Mouse (Mus musculus) midbrain, embryonic 13.5 days (tissue): Measurements from ENCODE around the gene Dnaja3. TPM values are rescaled to one million over a fixed set of nuclear protein-coding genes. Genes with fewer than 3 reads are reported as not detected.
A peak's percentile ranks its signal among the peaks of the same experiment; 100 is the strongest.

Experiments used
- ATAC-seq: fragments of 200-750 bp; cut with Nextera tagmentation; 2 replicates; pipeline ENCODE4 v1.8.0; 2017; ENCODE audit warnings: mild to moderate bottlenecking, moderate TSS enrichment, moderate library complexity
- H3K27ac ChIP-seq: fragments of 300-500 bp; sonication (generic); 2 replicates; pipeline ENCODE4 v1.5.1; 2015; ENCODE audit warnings: inconsistent platforms, mild to moderate bottlenecking, moderate library complexity
- H3K27me3 ChIP-seq: fragments of 300-500 bp; sonication (generic); 2 replicates; pipeline ENCODE4 v1.6.1; 2015; ENCODE audit warnings: mild to moderate bottlenecking, inconsistent platforms
- H3K36me3 ChIP-seq: fragments of 300-500 bp; sonication (generic); 2 replicates; pipeline ENCODE4 v1.6.1; 2015; ENCODE audit warnings: mild to moderate bottlenecking, inconsistent platforms
- H3K4me1 ChIP-seq: fragments of 300-500 bp; sonication (generic); replicated peaks from 2 replicates; pipeline ENCODE4 v1.6.1; 2015; ENCODE audit warnings: inconsistent platforms
- H3K4me2 ChIP-seq: fragments of 300-500 bp; sonication (generic); replicated peaks from 2 replicates; pipeline ENCODE4 v1.6.1; 2015; ENCODE audit warnings: moderate library complexity, mild to moderate bottlenecking, inconsistent platforms
- H3K4me3 ChIP-seq: fragments of 300-500 bp; sonication (generic); replicated peaks from 2 replicates; pipeline ENCODE4 v1.5.1; 2015; ENCODE audit warnings: mild to moderate bottlenecking, inconsistent platforms
- H3K9ac ChIP-seq: fragments of 300-500 bp; sonication (generic); replicated peaks from 2 replicates; pipeline ENCODE4 v1.6.1; 2015; ENCODE audit warnings: mild to moderate bottlenecking, inconsistent platforms
- H3K9me3 ChIP-seq: fragments of 300-500 bp; sonication (generic); 2 replicates; pipeline ENCODE4 v1.6.1; 2016; ENCODE audit warnings: mild to moderate bottlenecking, inconsistent platforms
- WGBS: fragments of 180-500 bp; shearing (Covaris S2); methylation state at CpG from one replicate; pipeline ENCODE4 v1.1.7; 2015; 5-methylcytosine and 5-hydroxymethylcytosine counted together
- polyA plus RNA-seq: library from polyadenylated mRNA; unstranded; fragments of >200 nt; fragmentation: Nextera tagmentation; extraction: Ambion mirVana; gene quantifications from 2 replicates; pipeline ENCODE4 v1.2.1, GENCODE M21; 2015

Gene Dnaja3
- polyA plus RNA-seq, 1 experiment from 2014 or later, result 54.3 TPM

DNA sequence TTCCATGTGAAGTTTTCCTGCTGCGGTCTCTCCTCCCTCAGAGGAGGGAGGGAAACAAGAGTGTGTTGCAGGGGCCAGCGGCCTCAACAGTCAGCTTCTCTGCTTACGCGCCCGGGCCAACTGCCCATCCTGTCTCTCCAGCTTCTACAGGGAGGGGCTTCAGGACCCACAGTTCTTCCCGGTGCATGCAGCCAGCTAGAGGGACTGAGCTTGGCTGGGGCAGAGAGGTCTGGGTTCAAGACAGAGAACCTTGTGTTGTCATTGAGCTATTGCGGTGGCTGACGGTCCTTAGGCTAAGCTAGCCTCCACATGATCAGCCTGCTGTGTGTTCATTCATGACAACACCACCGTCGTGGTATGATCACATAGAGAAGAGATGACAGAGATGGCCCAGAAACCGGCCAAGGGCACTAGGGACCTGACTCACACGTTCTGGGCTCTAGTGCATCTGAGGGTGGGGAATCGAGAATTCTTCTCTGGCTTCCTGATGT lies 7.9 kb downstream of the Dnaja3 start:
- WGBS, result 82% methylated on average over 13 of the region's 13 CpGs
- H3K27me3 ChIP-seq, result no peaks in the 10 kb centered on the region
- no peak for ATAC-seq

GRCm38 (mm10) chr16:4648416-4649023 lies 8.7 kb downstream of the Dnaja3 start:
- H3K9me3 ChIP-seq, result no peaks in the 10 kb centered on the region
- H3K27me3 ChIP-seq, result no peaks in the 10 kb centered on the region
- no peak overlapping the region for H3K9ac ChIP-seq
- no peak for ATAC-seq
- no peak overlapping the region for H3K27ac ChIP-seq
- peaks cover 48% of the 10 kb centered on the region for H3K36me3 ChIP-seq
- H3K4me1 ChIP-seq, result peaks cover 12% of the 10 kb centered on the region
- H3K4me2 ChIP-seq, result no peak overlapping the region
- no peak overlapping the region for H3K4me3 ChIP-seq
- WGBS, result 80% methylated on average over 28 of the region's 28 CpGs

More for the DNA sequence above, 7.9 kb downstream of the Dnaja3 start:
- Histone ChIP-seq H3K4me2 (no peak overlapping the region), H3K36me3 (peaks cover 41% of the 10 kb centered on the region), H3K4me3 (no peak overlapping the region), H3K9ac (no peak overlapping the region), H3K9me3 (no peaks in the 10 kb centered on the region), H3K27ac (no peak overlapping the region), H3K4me1 (peaks cover 20% of the 10 kb centered on the region)

- Histone ChIP-seq H3K27ac (no peak overlapping the region), H3K9me3 (no peaks in the 10 kb centered on the region), H3K4me1 (peaks cover 5% of the 10 kb centered on the region), H3K27me3 (no peaks in the 10 kb centered on the region), H3K9ac (no peak overlapping the region), H3K4me2 (no peak overlapping the region), H3K36me3 (peaks cover 43% of the 10 kb centered on the region), H3K4me3 (no peak overlapping the region)
- ATAC-seq, result no peak
- 89% methylated on average over 5 of the region's 5 CpGs for WGBS
These were observed 9.4 kb downstream of the Dnaja3 start for GRCm38 (mm10) chr16:4649211-4649610.

DNA sequence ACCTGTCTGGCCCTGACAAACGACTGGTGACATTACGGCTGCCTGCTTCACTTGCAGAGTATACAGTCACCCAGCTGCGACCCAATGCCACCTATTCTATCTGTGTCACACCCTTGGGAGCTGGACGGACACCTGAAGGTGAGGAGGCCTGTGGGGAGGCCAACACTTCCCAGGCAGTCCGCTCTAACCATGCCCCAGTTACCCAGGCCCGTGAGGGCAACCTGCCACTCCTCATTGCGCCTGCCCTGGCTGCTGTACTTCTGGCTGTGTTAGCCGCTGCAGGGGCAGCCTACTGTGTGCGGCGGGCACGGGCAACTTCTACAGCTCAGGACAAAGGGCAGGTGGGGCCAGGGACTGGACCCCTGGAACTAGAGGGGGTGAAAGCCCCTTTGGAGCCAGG lies 9.9 kb downstream of the Dnaja3 start:
- no peak overlapping the region for H3K9ac ChIP-seq
- peaks cover under 1% of the 10 kb centered on the region; the same call in 1 of the 2 replicates for H3K4me1 ChIP-seq
- H3K27me3 ChIP-seq, result no peaks in the 10 kb centered on the region
- H3K36me3 ChIP-seq, result peaks cover 45% of the 10 kb centered on the region
- no peak overlapping the region for H3K4me3 ChIP-seq
- H3K9me3 ChIP-seq, result no peaks in the 10 kb centered on the region
- H3K27ac ChIP-seq, result no peak overlapping the region
- WGBS, result 90% methylated on average over 11 of the region's 11 CpGs
- no peak overlapping the region for H3K4me2 ChIP-seq
- no peak for ATAC-seq

- Histone ChIP-seq H3K9me3 (no peaks in the 10 kb centered on the region), H3K9ac (no peak overlapping the region), H3K4me2 (no peak overlapping the region), H3K4me3 (no peak overlapping the region), H3K27ac (no peak overlapping the region), H3K4me1 (peaks cover 5% of the 10 kb centered on the region), H3K27me3 (no peaks in the 10 kb centered on the region), H3K36me3 (peaks cover 50% of the 10 kb centered on the region)
- 94% methylated on average over 3 of the region's 3 CpGs for WGBS
- no peak for ATAC-seq
These were observed 10.4 kb downstream of the Dnaja3 start for GRCm38 (mm10) chr16:4650161-4650560.

DNA sequence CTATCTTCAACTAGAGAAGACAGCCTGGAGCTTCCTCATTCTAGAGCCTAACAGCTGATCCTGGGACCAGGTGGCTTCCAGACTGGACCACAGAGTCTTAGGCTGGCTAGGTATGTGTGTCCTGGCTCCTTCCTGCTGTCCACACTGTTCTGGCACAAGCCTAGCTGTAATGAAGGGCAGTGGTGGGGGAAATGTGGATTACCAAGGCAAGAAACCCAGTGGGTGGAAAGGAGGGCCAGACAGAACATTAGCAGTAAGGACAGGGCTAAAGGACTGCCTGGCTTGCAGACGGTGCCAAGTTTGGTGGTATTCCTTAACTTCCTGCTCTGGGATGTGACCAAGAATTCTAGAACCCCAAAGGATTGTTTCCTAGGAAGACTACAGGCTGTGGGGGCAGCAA lies 11.3 kb downstream of the Dnaja3 start:
- H3K27me3 ChIP-seq, result no peaks in the 10 kb centered on the region
- H3K27ac ChIP-seq, result no peak overlapping the region
- no peak for ATAC-seq
- WGBS, result 88% methylated on average over 1 of the region's 1 CpGs
- no peak overlapping the region for H3K4me2 ChIP-seq
- H3K4me1 ChIP-seq, result peaks cover 15% of the 10 kb centered on the region
- H3K9ac ChIP-seq, result no peak overlapping the region
- no peak overlapping the region for H3K4me3 ChIP-seq
- peaks cover 53% of the 10 kb centered on the region for H3K36me3 ChIP-seq
- H3K9me3 ChIP-seq, result no peaks in the 10 kb centered on the region

- Histone ChIP-seq H3K4me2 (no peak overlapping the region), H3K27ac (no peak overlapping the region), H3K9me3 (no peaks in the 10 kb centered on the region), H3K36me3 (peaks cover 53% of the 10 kb centered on the region), H3K9ac (no peak overlapping the region; the same call in 1 of the 2 replicates), H3K27me3 (no peaks in the 10 kb centered on the region), H3K4me3 (no peak overlapping the region), H3K4me1 (peaks cover 20% of the 10 kb centered on the region)
- 75% methylated on average over 7 of the region's 7 CpGs for WGBS
- no peak for ATAC-seq
These were observed 11.8 kb downstream of the Dnaja3 start for GRCm38 (mm10) chr16:4651624-4652023.

GRCm38 (mm10) chr16:4652707-4653416 lies 13.1 kb downstream of the Dnaja3 start:
- Histone ChIP-seq H3K9me3 (no peaks in the 10 kb centered on the region), H3K27ac (no peak overlapping the region), H3K9ac (no peak overlapping the region), H3K4me1 (peaks cover 22% of the 10 kb centered on the region), H3K4me2 (no peak overlapping the region), H3K4me3 (no peak overlapping the region), H3K27me3 (no peaks in the 10 kb centered on the region), H3K36me3 (peaks cover 53% of the 10 kb centered on the region)
- WGBS, result 80% methylated on average over 4 of the region's 4 CpGs
- no peak for ATAC-seq

DNA sequence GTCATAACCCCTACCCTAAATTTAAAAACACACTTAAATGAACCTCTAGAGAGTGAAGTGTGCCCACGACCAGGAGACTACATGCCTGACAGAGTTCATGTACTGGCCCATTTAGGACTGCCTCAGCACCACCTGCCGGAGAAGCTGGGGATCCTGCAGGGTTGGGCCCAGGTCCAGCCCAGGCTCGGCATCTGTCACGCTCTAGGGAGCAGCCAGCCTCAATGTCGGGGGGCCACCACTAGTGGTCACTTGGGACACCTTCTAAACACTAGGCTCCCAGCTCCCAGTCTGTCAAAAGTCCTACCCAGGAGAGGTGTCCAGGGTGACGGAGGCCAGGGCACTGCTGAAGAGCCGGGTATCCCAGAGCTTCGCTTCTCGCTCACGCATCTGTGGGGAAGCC lies 14.9 kb downstream of the Dnaja3 start:
- no peak overlapping the region for H3K4me3 ChIP-seq
- H3K36me3 ChIP-seq, result peaks cover 39% of the 10 kb centered on the region
- H3K9me3 ChIP-seq, result no peaks in the 10 kb centered on the region
- peaks cover 32% of the 10 kb centered on the region for H3K4me1 ChIP-seq
- ATAC-seq, result no peak
- WGBS, result 86% methylated on average over 10 of the region's 10 CpGs
- no peak overlapping the region for H3K9ac ChIP-seq
- no peak overlapping the region for H3K27ac ChIP-seq
- H3K27me3 ChIP-seq, result no peaks in the 10 kb centered on the region
- H3K4me2 ChIP-seq, result no peak overlapping the region

GRCm38 (mm10) chr16:4655251-4655734 lies 15.5 kb downstream of the Dnaja3 start:
- WGBS, result 66% methylated on average over 4 of the region's 4 CpGs
- Histone ChIP-seq H3K36me3 (peaks cover 33% of the 10 kb centered on the region), H3K9me3 (no peaks in the 10 kb centered on the region), H3K27ac (peak overlapping the region; percentile 64), H3K4me3 (no peak overlapping the region), H3K4me2 (no peak overlapping the region), H3K27me3 (no peaks in the 10 kb centered on the region), H3K9ac (0 out of 2 replicates have a peak overlapping the region, but pooled peaks have one; percentile 8), H3K4me1 (peaks cover 32% of the 10 kb centered on the region)
- peak; percentile 13; the same call in 1 of the 2 replicates for ATAC-seq

DNA sequence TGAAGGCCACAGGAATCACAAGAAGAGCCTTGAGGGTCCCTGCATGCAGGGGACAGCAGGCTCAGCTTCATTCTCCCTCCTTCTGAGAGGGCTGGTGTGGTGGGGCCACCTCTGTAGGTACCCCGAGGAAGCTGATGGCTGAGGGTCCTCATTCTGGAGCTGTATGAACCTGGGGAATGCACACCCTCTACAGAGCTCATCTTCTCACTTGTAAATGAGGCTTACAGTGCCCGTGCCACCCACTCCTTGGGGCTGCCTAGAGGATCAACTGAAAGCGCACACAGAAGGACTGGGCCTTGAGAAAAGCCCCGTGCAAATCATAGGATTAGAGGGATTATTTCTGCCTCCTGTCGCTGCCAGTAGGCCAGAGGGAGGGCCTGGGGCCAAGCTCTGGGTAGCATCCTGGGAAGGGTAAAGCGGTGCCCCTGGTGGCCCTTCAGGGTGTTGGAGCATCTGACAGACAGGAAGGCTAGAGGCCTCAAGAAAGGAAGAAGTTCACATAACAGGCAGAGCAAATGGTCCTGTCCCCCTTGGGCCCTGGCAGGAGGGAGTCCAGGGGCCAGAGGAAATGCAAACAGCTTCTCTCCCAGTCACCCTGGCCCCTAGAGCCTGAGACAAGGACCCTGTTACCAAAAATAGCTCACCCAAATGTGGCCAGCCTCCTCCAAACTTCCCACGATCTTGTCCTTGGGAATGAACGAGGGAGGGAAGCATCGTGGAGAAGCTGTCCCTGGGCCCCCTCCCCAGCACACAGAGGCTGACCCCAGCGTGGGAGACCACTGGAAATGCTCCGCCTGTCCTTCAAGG lies 16.2 kb downstream of the Dnaja3 start:
- 18% methylated on average over 11 of the region's 11 CpGs for WGBS
- peaks cover 32% of the 10 kb centered on the region for H3K4me1 ChIP-seq
- H3K4me2 ChIP-seq, result no peak overlapping the region
- peaks cover 36% of the 10 kb centered on the region for H3K36me3 ChIP-seq
- H3K4me3 ChIP-seq, result no peak overlapping the region
- H3K9ac ChIP-seq, result 0 out of 2 replicates have a peak overlapping the region, but pooled peaks have one; percentile 8
- H3K27ac ChIP-seq, result peak overlapping the region; percentile 64
- no peaks in the 10 kb centered on the region for H3K9me3 ChIP-seq
- no peaks in the 10 kb centered on the region for H3K27me3 ChIP-seq
- peak; percentile 67 for ATAC-seq
